Mouse (Mus musculus) ES-E14 (cell line): ENCODE measurements around the gene Ddx52.

Experiments used
- MAFK ChIP-seq: IDR thresholded peaks from 2 replicates; pipeline ENCODE4 v1.6.1; 2014; ENCODE audit warnings: mild to moderate bottlenecking, low read depth, low read length, inconsistent platforms; ENCODE audit not compliant: insufficient read depth
- ZC3H11A ChIP-seq: IDR thresholded peaks from 2 replicates; pipeline ENCODE4 v1.6.1; 2012; ENCODE audit warnings: low read depth, mild to moderate bottlenecking, inconsistent platforms, low read length, borderline replicate concordance
- ZNF384 ChIP-seq: IDR thresholded peaks from 2 replicates; pipeline ENCODE4 v1.6.1; 2012; ENCODE audit warnings: low read depth, low read length, inconsistent platforms

DNA sequence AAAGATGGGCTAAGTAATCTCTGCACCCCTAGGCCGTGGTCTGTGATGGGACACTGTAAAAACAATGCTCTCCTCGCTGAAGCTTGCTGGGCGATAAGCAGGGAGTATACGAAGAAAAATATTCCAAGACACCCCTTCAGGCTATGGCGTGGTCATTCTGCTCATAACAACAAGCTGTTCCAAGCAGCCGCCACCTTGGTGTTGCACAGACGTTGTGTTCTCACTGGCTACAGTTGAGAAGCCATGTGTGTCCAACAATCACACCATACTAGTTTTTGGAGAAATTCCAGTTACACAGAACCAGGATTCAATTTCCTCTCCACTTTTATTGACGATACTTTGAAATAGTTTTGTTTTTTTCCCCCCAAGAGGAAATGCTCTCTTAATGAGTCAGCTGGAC is 3.3 kb upstream of the Ddx52 start:
- TF ChIP-seq ZC3H11A (no peak), ZNF384 (no peak), MAFK (no peak)
